Mouse (Mus musculus): ENCODE measurements around the gene Olfr524. TPM values are rescaled to one million over a fixed set of nuclear protein-coding genes. Genes with fewer than 3 reads are reported as not detected.

Gene Olfr524
- polyA plus RNA-seq (2014; fragmentation: Illumina TruSeq; extraction: RNeasy Lipid Tissue Mini Kit (QIAGEN cat#74804); ENCODE audit: low read depth, low replicate concordance), result not detected

DNA sequence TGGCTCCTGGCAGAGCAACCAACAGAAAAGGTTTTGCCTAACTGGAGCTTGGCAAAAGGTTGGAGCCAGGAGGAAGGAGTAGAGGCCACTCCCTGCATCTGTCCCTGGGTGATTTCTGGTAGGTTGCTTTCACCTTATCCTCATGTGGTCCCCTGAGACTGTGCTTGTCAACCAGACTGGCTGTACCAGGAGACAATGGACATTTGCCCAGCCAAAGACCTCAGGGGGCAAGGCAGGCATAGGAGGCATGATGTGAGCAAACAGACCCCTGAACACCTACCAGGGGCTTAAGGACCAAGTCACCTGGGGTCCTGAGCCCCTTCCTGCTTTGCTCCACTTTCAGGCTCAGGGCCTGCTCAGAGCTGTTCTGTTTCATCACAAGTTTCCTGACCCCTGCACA is at the start of gene Olfr524:
Olfr524 (minus strand) TSS at position 101 of the 400 bp plus-strand sequence.

DNA sequence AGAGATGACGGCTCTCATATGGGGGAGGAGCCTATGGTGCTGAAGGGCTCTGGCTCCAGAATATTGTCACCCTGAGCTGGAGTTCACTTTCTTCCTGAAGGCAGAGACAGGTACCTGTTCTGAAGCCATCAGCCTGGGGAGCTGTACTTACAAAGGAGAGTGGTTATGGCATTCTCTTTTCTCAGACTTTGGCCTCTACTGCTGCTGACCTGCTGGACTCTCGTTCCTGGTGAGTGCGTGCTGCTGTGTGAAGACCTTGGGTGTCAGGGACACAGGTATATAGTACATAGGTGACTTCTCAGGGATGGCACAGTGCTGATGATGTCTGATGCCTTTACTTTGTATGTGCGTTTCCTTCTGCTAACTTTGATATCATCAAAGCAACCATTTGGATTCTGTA is 41.5 kb upstream of the Olfr524 start, which contains the start of gene 5830411N06Rik:
5830411N06Rik (plus strand) TSS at position 69 of the 400 bp plus-strand sequence.

GRCm38 (mm10) chr7:140217967-140218366 is 12.2 kb upstream of the Olfr524 start, which contains the start of gene Cd163l1:
Gene Cd163l1 (plus strand): TSS chr7:140218267.

DNA sequence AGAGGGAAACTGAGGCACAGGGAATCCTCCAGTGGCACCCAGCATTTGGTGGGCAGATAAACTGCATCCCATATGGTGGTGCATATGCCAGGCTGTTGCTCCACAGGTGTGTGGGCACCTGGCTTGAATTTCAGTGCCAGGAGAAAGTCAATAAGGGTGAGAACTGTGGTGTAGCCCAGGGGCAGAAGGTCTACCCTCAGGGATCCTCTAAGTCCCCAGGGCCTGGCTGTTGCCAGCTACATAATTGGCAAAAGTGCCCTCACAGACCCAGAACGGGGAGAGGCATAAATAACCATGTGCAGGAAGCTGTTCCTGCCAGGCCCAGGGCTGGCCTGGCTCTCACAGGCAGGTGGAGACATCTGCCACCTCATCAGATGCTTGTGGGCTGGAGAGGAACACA is 32.8 kb downstream of the Olfr524 start, which contains the start of gene Olfr523:
Olfr523 (plus strand) TSS at position 282 of the 400 bp plus-strand sequence.

GRCm38 (mm10) chr7:140164664-140165063 is 41.1 kb downstream of the Olfr524 start, which contains the start of gene Olfr522:
Gene Olfr522 (minus strand): TSS chr7:140164764.

DNA sequence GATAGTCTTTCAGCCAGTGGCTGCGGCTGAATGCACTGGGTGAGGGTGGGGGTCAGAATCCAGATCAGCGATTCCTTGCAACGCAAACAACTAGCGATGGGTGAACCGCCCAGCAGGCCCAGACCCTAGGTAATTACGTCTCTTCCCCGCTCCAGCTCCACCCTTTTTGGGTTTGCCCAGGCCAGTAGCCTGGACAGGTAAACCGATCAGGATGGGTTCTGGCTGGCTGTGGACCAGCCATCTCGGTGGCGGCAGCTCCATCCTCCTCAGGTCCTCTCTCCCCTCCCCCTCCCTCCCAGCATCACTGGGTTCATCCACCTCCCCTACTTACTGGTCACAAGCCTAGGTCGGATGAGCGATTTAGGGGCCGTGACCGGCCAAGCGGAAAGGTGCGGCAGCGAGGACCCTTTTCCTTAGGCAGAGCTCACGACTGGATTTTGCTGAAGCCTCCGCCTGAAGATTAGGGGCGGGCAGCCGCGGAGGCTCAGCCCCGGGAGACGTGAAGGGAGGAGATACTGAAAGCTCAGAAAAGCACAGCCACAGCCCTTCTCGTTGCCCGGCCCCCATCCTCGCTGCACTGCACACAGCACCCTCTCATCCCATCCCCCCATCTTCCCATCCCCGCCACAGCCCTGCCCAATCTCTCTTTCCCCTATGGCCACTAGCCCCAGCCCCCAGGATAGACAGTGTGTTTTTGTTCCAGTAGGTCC is 51.4 kb downstream of the Olfr524 start, which contains the start of gene Sprn:
Sprn (minus strand) TSS at position 660 of the 710 bp plus-strand sequence.

Other genes with a start within 250 kb of the Olfr524 start
- gene 6430531B16Rik, start 227.2 kb downstream of the Olfr524 start, polyA plus RNA-seq (2014; fragmentation: Illumina TruSeq; extraction: RNeasy Lipid Tissue Mini Kit (QIAGEN cat#74804); ENCODE audit: low read depth, low replicate concordance), result not detected
- gene Adam8, start 213.4 kb downstream of the Olfr524 start, polyA plus RNA-seq (2014; fragmentation: Illumina TruSeq; extraction: RNeasy Lipid Tissue Mini Kit (QIAGEN cat#74804); ENCODE audit: low read depth, low replicate concordance), result 0.23 TPM
- gene Zfp511, start 169.6 kb downstream of the Olfr524 start, polyA plus RNA-seq (2014; fragmentation: Illumina TruSeq; extraction: RNeasy Lipid Tissue Mini Kit (QIAGEN cat#74804); ENCODE audit: low read depth, low replicate concordance), result 10.6 TPM
- 25.7 TPM for gene Tubgcp2, start 169.3 kb downstream of the Olfr524 start, polyA plus RNA-seq (2014; fragmentation: Illumina TruSeq; extraction: RNeasy Lipid Tissue Mini Kit (QIAGEN cat#74804); ENCODE audit: low read depth, low replicate concordance)
- gene Msx3, start 156.9 kb downstream of the Olfr524 start, polyA plus RNA-seq (2014; fragmentation: Illumina TruSeq; extraction: RNeasy Lipid Tissue Mini Kit (QIAGEN cat#74804); ENCODE audit: low read depth, low replicate concordance), result not detected
- not detected for gene Caly, start 123.4 kb downstream of the Olfr524 start, polyA plus RNA-seq (2014; fragmentation: Illumina TruSeq; extraction: RNeasy Lipid Tissue Mini Kit (QIAGEN cat#74804); ENCODE audit: low read depth, low replicate concordance)
- not detected for gene Prap1, start 112.6 kb downstream of the Olfr524 start, polyA plus RNA-seq (2014; fragmentation: Illumina TruSeq; extraction: RNeasy Lipid Tissue Mini Kit (QIAGEN cat#74804); ENCODE audit: low read depth, low replicate concordance)
- gene Fuom, start 103.5 kb downstream of the Olfr524 start, polyA plus RNA-seq (2014; fragmentation: Illumina TruSeq; extraction: RNeasy Lipid Tissue Mini Kit (QIAGEN cat#74804); ENCODE audit: low read depth, low replicate concordance), result 21.3 TPM
- gene Paox, start 90.2 kb downstream of the Olfr524 start, polyA plus RNA-seq (2014; fragmentation: Illumina TruSeq; extraction: RNeasy Lipid Tissue Mini Kit (QIAGEN cat#74804); ENCODE audit: low read depth, low replicate concordance), result 10.3 TPM
- gene Echs1, start 89.5 kb downstream of the Olfr524 start, polyA plus RNA-seq (2014; fragmentation: Illumina TruSeq; extraction: RNeasy Lipid Tissue Mini Kit (QIAGEN cat#74804); ENCODE audit: low read depth, low replicate concordance), result 264 TPM
- gene Mtg1, start 68.4 kb downstream of the Olfr524 start, polyA plus RNA-seq (2014; fragmentation: Illumina TruSeq; extraction: RNeasy Lipid Tissue Mini Kit (QIAGEN cat#74804); ENCODE audit: low read depth, low replicate concordance), result 7.0 TPM
- gene Sprn, start 51.1 kb downstream of the Olfr524 start, polyA plus RNA-seq (2014; fragmentation: Illumina TruSeq; extraction: RNeasy Lipid Tissue Mini Kit (QIAGEN cat#74804); ENCODE audit: low read depth, low replicate concordance), result 1.6 TPM
- not detected for gene Olfr522, start 41.2 kb downstream of the Olfr524 start, polyA plus RNA-seq (2014; fragmentation: Illumina TruSeq; extraction: RNeasy Lipid Tissue Mini Kit (QIAGEN cat#74804); ENCODE audit: low read depth, low replicate concordance)
- gene Olfr523, start 32.7 kb downstream of the Olfr524 start, polyA plus RNA-seq (2014; fragmentation: Illumina TruSeq; extraction: RNeasy Lipid Tissue Mini Kit (QIAGEN cat#74804); ENCODE audit: low read depth, low replicate concordance), result not detected
- not detected for gene Cd163l1, start 12.3 kb upstream of the Olfr524 start, polyA plus RNA-seq (2014; fragmentation: Illumina TruSeq; extraction: RNeasy Lipid Tissue Mini Kit (QIAGEN cat#74804); ENCODE audit: low read depth, low replicate concordance)
- not detected for gene 5830411N06Rik, start 41.3 kb upstream of the Olfr524 start, polyA plus RNA-seq (2014; fragmentation: Illumina TruSeq; extraction: RNeasy Lipid Tissue Mini Kit (QIAGEN cat#74804); ENCODE audit: low read depth, low replicate concordance)
- not detected for gene Olfr525, start 114.9 kb upstream of the Olfr524 start, polyA plus RNA-seq (2014; fragmentation: Illumina TruSeq; extraction: RNeasy Lipid Tissue Mini Kit (QIAGEN cat#74804); ENCODE audit: low read depth, low replicate concordance)
- not detected for gene Olfr527, start 128.1 kb upstream of the Olfr524 start, polyA plus RNA-seq (2014; fragmentation: Illumina TruSeq; extraction: RNeasy Lipid Tissue Mini Kit (QIAGEN cat#74804); ENCODE audit: low read depth, low replicate concordance)
- gene Olfr60, start 155.7 kb upstream of the Olfr524 start, polyA plus RNA-seq (2014; fragmentation: Illumina TruSeq; extraction: RNeasy Lipid Tissue Mini Kit (QIAGEN cat#74804); ENCODE audit: low read depth, low replicate concordance), result not detected
- gene Olfr530, start 170.4 kb upstream of the Olfr524 start, polyA plus RNA-seq (2014; fragmentation: Illumina TruSeq; extraction: RNeasy Lipid Tissue Mini Kit (QIAGEN cat#74804); ENCODE audit: low read depth, low replicate concordance), result not detected
- gene Olfr531, start 197.0 kb upstream of the Olfr524 start, polyA plus RNA-seq (2014; fragmentation: Illumina TruSeq; extraction: RNeasy Lipid Tissue Mini Kit (QIAGEN cat#74804); ENCODE audit: low read depth, low replicate concordance), result not detected
- not detected for gene Olfr532, start 215.7 kb upstream of the Olfr524 start, polyA plus RNA-seq (2014; fragmentation: Illumina TruSeq; extraction: RNeasy Lipid Tissue Mini Kit (QIAGEN cat#74804); ENCODE audit: low read depth, low replicate concordance)